Mouse (Mus musculus) brain, adult 10 weeks (tissue): ENCODE data around the gene Olfr1099. TPM values are rescaled to one million over a fixed set of nuclear protein-coding genes. Genes with fewer than 3 reads are reported as not detected.

Source experiments
- polyA plus RNA-seq: library from polyadenylated mRNA; stranded (reverse); fragments of 350-450 nt; fragmentation: Illumina TruSeq; extraction: RNeasy Lipid Tissue Mini Kit (QIAGEN cat#74804); gene quantifications from one replicate; pipeline ENCODE4 v1.2.3, GENCODE M21; 2015; ENCODE audit warnings: low read depth, low replicate concordance

The Olfr1099 gene
- not detected for polyA plus RNA-seq

DNA sequence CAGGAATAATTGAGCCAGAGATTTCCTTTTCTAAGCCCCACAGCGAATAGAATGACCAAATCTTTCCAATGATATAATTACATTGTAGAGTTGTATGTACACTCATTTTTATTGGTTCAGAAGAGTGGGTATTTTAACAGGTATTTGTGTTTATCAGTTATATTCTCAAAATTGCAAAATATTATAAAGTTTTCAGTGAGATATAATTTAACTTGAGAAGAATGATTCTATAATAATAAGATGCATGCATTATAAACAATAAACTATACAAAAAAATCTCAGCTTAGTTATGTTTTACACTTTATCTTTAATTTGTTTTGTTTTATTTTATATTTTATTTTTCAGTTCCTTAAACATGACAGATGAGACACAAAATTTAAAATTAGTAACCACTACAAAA lies at the start of gene Olfr1099:
Gene Olfr1099, minus strand, starts transcription at position 101 of the 400 bp plus-strand sequence.

GRCm38 (mm10) chr2:86998098-86998497 lies 37.6 kb upstream of the Olfr1099 start, which contains the start of gene Olfr1102:
TSS of gene Olfr1102 (plus strand) at chr2:86998398.

GRCm38 (mm10) chr2:86991121-86991520 lies 30.6 kb upstream of the Olfr1099 start, which contains the start of gene Olfr1101:
TSS of gene Olfr1101 (minus strand) at chr2:86991221.

GRCm38 (mm10) chr2:86979854-86980253 lies 19.4 kb upstream of the Olfr1099 start, which contains the start of gene Olfr1100:
TSS of gene Olfr1100 (minus strand) at chr2:86979954.

GRCm38 (mm10) chr2:86924445-86924844 lies 36.0 kb downstream of the Olfr1099 start, which contains the start of gene Olfr1098:
TSS of gene Olfr1098 (minus strand) at chr2:86924545.

Other genes with a start within 250 kb of the Olfr1099 start
- gene Olfr1089, start 227.0 kb downstream of the Olfr1099 start, polyA plus RNA-seq: not detected
- gene Olfr1090, start 201.7 kb downstream of the Olfr1099 start, polyA plus RNA-seq: not detected
- not detected for gene Olfr1093, start 178.2 kb downstream of the Olfr1099 start, polyA plus RNA-seq
- not detected for gene Olfr141, start 150.7 kb downstream of the Olfr1099 start, polyA plus RNA-seq
- gene Olfr1094, start 136.0 kb downstream of the Olfr1099 start, polyA plus RNA-seq: not detected
- not detected for gene Olfr1095, start 109.0 kb downstream of the Olfr1099 start, polyA plus RNA-seq
- gene Gm13723, start 85.9 kb downstream of the Olfr1099 start, polyA plus RNA-seq: not detected
- not detected for gene Olfr1097, start 68.5 kb downstream of the Olfr1099 start, polyA plus RNA-seq
- gene Olfr1098, start 36.1 kb downstream of the Olfr1099 start, polyA plus RNA-seq: not detected
- gene Olfr1100, start 19.3 kb upstream of the Olfr1099 start, polyA plus RNA-seq: not detected
- not detected for gene Olfr1101, start 30.5 kb upstream of the Olfr1099 start, polyA plus RNA-seq
- gene Olfr1102, start 37.7 kb upstream of the Olfr1099 start, polyA plus RNA-seq: not detected
- not detected for gene Olfr1104, start 66.4 kb upstream of the Olfr1099 start, polyA plus RNA-seq
- gene Olfr1105, start 75.8 kb upstream of the Olfr1099 start, polyA plus RNA-seq: not detected
- not detected for gene Olfr1106, start 91.6 kb upstream of the Olfr1099 start, polyA plus RNA-seq
- gene Olfr1107, start 115.1 kb upstream of the Olfr1099 start, polyA plus RNA-seq: not detected
- not detected for gene Olfr1109, start 135.3 kb upstream of the Olfr1099 start, polyA plus RNA-seq
- not detected for gene Olfr259, start 153.9 kb upstream of the Olfr1099 start, polyA plus RNA-seq
- gene Olfr1110, start 179.6 kb upstream of the Olfr1099 start, polyA plus RNA-seq: not detected
- gene Olfr1111, start 191.9 kb upstream of the Olfr1099 start, polyA plus RNA-seq: not detected
- gene Olfr1112, start 227.1 kb upstream of the Olfr1099 start, polyA plus RNA-seq: not detected
- gene Olfr1113, start 248.3 kb upstream of the Olfr1099 start, polyA plus RNA-seq: not detected